Mouse (Mus musculus) urinary bladder, postnatal 4 days (tissue): ENCODE data around the gene Spaca1.
"Not testable (repeated sequence)": the region's sequence is repeated elsewhere in the genome, so short reads cannot be mapped to it uniquely, and the experiment has no call there.

Experiments
- DNase-seq, 2 experiments: peaks; one replicate each; pipeline ENCODE4 v3.0.0; 2021 to 2022; ENCODE audit warnings: low spot score in 2 of 2

Gene Spaca1

GRCm38 (mm10) chr4:34049571-34050255 lies at the start of gene Spaca1:
Gene Spaca1 (minus strand): TSS chr4:34050191.
- DNase-seq, result no peak

- DNase-seq, result not testable (repeated sequence)
Observed at GRCm38 (mm10) chr4:34087286-34087685, 37.3 kb upstream of the Spaca1 start.

GRCm38 (mm10) chr4:34081064-34081463 lies 31.1 kb upstream of the Spaca1 start:
- no peak for DNase-seq

GRCm38 (mm10) chr4:34069002-34069401 lies 19.0 kb upstream of the Spaca1 start:
- DNase-seq, result no peak

- no peak for DNase-seq
Observed at GRCm38 (mm10) chr4:34058320-34058719, 8.3 kb upstream of the Spaca1 start.

- no peak for DNase-seq
Observed at GRCm38 (mm10) chr4:34026771-34027170, 23.2 kb downstream of the Spaca1 start.

GRCm38 (mm10) chr4:34021456-34021855 lies 28.5 kb downstream of the Spaca1 start:
- DNase-seq, result no peak

GRCm38 (mm10) chr4:33996382-33996781 lies 53.6 kb downstream of the Spaca1 start:
- no peak for DNase-seq

GRCm38 (mm10) chr4:33992687-33993086 lies 57.3 kb downstream of the Spaca1 start:
- DNase-seq, result no peak

GRCm38 (mm10) chr4:33988466-33989089 lies 61.4 kb downstream of the Spaca1 start:
- DNase-seq, result no peak
